Mouse (Mus musculus) left cerebral cortex, postnatal 25 days (tissue): ENCODE results near the gene Pamr1. TPM values are rescaled to one million over a fixed set of nuclear protein-coding genes. Genes with fewer than 3 reads are reported as not detected.
A peak's percentile ranks its signal among the peaks of the same experiment; 100 is the strongest.

ENCODE experiments used
- DNase-seq, 2 experiments: peaks; one replicate each; pipeline ENCODE4 v3.0.0; 2022; ENCODE audit warnings: low spot score in 2 of 2, mixed read lengths in 1 of 2
- intact Hi-C: fragments of 180-260 bp; cut with DNase I; formaldehyde crosslinking; loops from one replicate; pipeline ENCODE4 v1.15.1; 2025
- total RNA-seq, 2 experiments: library from RNA; stranded (reverse); gene quantifications; 2 replicates each; pipeline ENCODE4 v1.2.3; 2021

The Pamr1 gene
- total RNA-seq: 10 to 100 TPM; 35.2 to 36.6 TPM

- intact Hi-C loops: no loop called here
- peak; percentile 30 to 44 for DNase-seq
Observed at GRCm38 (mm10) chr2:102549611-102550266, at the start of gene Pamr1. Gene Pamr1, plus strand, starts transcription at chr2:102550012.

GRCm38 (mm10) chr2:102507633-102508032 is 42.2 kb upstream of the Pamr1 start:
- no peak for DNase-seq
- intact Hi-C loops: no loop called here

- DNase-seq: no peak
Observed at GRCm38 (mm10) chr2:102508154-102508553, 41.7 kb upstream of the Pamr1 start.

GRCm38 (mm10) chr2:102519956-102520355 is 29.9 kb upstream of the Pamr1 start:
- intact Hi-C loops: no loop called here
- no peak for DNase-seq

More at GRCm38 (mm10) chr2:102508154-102508553, 41.7 kb upstream of the Pamr1 start:
- intact Hi-C loops: no loop called here

- intact Hi-C loops: no loop called here
- DNase-seq: no peak
Observed at GRCm38 (mm10) chr2:102527563-102527962, 22.2 kb upstream of the Pamr1 start.

- intact Hi-C loops: no loop called here
- no peak for DNase-seq
Observed at GRCm38 (mm10) chr2:102533437-102533836, 16.4 kb upstream of the Pamr1 start.

- intact Hi-C loops: no loop called here
- no peak for DNase-seq
Observed at GRCm38 (mm10) chr2:102536766-102537165, 13.0 kb upstream of the Pamr1 start.

GRCm38 (mm10) chr2:102540438-102541230 is 9.2 kb upstream of the Pamr1 start:
- DNase-seq: no peak
- intact Hi-C loops: no loop called here

GRCm38 (mm10) chr2:102541404-102542125 is 8.2 kb upstream of the Pamr1 start:
- intact Hi-C loops: no loop called here
- peak in 1 of 2 experiments; percentile 44 for DNase-seq

GRCm38 (mm10) chr2:102543961-102544719 is 5.7 kb upstream of the Pamr1 start:
- DNase-seq: peak in 1 of 2 experiments; percentile 49
- intact Hi-C loops: no loop called here

- DNase-seq: no peak
Observed at GRCm38 (mm10) chr2:102550910-102551582, 1.2 kb downstream of the Pamr1 start.

GRCm38 (mm10) chr2:102551594-102551993 is 1.8 kb downstream of the Pamr1 start:
- intact Hi-C loops: no loop called here
- DNase-seq: no peak

More at GRCm38 (mm10) chr2:102550910-102551582, 1.2 kb downstream of the Pamr1 start:
- intact Hi-C loops: no loop called here

GRCm38 (mm10) chr2:102552095-102552537 is 2.3 kb downstream of the Pamr1 start:
- peak in 1 of 2 experiments; percentile 26 for DNase-seq
- intact Hi-C loops: no loop called here

- no peak for DNase-seq
- intact Hi-C loops: no loop called here
Observed at GRCm38 (mm10) chr2:102557085-102557484, 7.3 kb downstream of the Pamr1 start.

GRCm38 (mm10) chr2:102558965-102559364 is 9.2 kb downstream of the Pamr1 start:
- intact Hi-C loops: no loop called here
- DNase-seq: no peak

GRCm38 (mm10) chr2:102563848-102564247 is 14.0 kb downstream of the Pamr1 start:
- intact Hi-C loops: no loop called here
- no peak for DNase-seq

GRCm38 (mm10) chr2:102579248-102579647 is 29.4 kb downstream of the Pamr1 start:
- peak in 1 of 2 experiments; percentile 79 for DNase-seq
- intact Hi-C loops: loop anchor here (2.0 to 5.0 kb wide), 2 partner anchors 56 to 672 kb away; no protein-coding TSS in a partner anchor

GRCm38 (mm10) chr2:102589977-102590376 is 40.2 kb downstream of the Pamr1 start:
- DNase-seq: peak; percentile 36 to 63
- intact Hi-C loops: loop anchor here (2.0 to 5.0 kb wide), 2 partner anchors 69 to 427 kb away; partner anchors contain the start of gene Slc1a2

- intact Hi-C loops: loop anchor here (5.0 kb wide), 1 partner anchor 423 kb away; no protein-coding TSS in a partner anchor
- no peak for DNase-seq
Observed at GRCm38 (mm10) chr2:102594535-102594934, 44.7 kb downstream of the Pamr1 start.
